Mouse (Mus musculus): Measurements from ENCODE around the gene Gpr33. TPM values are rescaled to one million over a fixed set of nuclear protein-coding genes. Genes with fewer than 3 reads are reported as not detected.

Gene Gpr33
- total RNA-seq (2021) = not detected in 2 replicates
- long read RNA-seq, experiment 1 = 0 reads
- long read RNA-seq, experiment 2 = 0 reads

- no peak for DNase-seq
Measured at GRCm38 (mm10) chr12:52027963-52028362, at the start of gene Gpr33. Gene Gpr33, minus strand, starts transcription at chr12:52028063.

DNA sequence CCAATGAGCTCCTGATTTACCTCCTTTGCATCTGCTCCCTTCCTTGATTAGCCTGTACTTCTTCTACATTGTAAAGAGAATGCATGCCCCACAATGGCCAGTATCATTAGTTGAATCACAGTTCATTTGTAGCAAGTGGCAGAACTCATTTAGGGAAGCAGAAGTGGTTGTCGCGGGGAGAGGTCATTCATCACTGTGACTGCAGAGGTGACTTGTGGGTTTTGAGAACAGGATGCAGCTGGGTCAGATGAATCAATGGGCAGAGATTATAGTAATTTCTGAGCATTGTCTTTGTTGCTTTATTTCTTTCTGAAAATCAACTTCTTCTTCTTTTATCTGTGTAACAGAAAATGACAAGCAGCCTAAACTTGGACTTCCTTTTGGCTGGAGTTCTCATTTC is 21.5 kb upstream of the Gpr33 start:
- no peak for DNase-seq

- no peak for DNase-seq
Measured at GRCm38 (mm10) chr12:52046371-52046770, 18.5 kb upstream of the Gpr33 start.

DNA sequence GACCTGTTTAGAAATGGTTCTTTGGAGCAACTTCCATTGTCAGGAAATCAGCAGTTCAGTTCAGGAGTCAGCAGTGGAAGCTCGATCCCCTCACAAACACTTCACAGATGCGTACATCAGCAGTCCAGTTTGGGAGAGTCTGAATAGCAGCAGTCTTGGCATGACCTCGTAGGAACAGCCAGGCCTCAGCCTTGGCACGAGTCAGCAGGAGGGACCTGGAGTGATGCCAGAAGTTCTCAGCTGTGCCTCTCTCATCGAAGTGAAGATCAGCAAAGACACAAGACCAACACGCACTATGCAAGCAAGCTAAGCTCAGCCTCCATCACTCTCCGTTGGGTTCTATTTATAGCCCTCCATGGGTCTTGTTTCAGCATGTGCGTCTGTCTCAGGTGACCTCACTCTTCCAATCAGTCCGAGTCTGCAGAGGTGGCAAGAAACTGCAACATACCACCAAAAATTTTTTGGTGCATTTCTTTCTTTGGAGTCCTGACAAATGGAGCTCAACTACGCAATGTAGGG is 15.0 kb upstream of the Gpr33 start:
- DNase-seq = peak; percentile 58

DNA sequence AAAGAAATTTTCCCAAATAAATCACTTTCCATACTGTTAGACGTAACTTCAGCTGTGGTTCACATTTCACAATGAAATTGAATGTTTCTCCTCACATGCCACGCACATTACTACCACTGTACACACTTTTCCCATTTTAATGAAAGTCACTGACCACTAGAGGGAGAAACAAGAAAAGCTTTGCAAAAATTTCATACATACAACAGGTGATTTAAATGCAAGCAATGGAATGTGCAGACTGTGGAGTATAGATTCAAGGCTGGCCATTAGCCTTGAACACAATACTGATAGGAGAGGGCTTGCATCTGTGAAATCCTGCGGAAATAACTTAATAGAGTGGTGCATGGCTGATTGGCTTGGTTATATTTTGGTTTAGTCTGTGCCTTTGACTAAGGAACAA is 10.5 kb upstream of the Gpr33 start:
- no peak for DNase-seq

DNA sequence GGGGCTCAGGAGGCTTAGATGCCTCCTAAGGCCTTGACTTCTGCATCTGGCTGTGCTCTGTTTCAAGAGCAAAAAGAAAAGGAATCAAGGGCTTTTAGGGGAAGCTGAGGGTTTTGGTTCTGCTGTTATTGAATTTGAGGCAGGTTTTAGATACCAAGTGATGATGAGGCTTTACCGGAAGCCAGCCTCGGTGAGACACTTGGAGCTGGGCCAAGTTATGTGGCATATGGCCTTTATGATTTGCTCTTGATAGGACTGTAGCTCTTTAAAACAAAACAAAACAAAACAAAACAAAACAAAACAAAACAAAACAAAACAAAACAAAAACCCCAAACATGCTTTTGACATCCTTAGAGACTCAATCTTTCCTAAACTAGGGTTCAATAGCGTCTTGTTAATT is 7.1 kb upstream of the Gpr33 start:
- DNase-seq = no peak

DNA sequence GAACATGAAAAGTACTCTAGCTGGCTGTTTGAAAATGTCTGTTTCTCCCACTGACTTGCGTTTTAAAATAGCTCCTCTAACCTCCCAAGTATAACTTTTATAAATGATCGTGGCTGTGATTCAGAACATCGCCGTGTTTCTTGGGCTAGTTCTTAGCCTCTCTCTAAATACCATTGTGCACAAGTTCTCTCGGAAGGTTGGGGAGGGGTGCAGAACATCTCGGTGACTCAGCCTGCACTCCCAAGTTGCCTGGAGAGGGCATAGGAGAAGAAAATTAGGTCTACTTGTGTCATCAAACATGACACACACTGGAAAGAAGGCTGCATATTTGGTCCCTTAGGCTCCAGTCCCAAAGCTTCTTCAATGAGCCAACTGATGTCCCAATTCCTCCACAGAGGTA is 4.4 kb upstream of the Gpr33 start:
- DNase-seq = no peak

GRCm38 (mm10) chr12:52014494-52015029 is 13.3 kb downstream of the Gpr33 start:
- DNase-seq = no peak

DNA sequence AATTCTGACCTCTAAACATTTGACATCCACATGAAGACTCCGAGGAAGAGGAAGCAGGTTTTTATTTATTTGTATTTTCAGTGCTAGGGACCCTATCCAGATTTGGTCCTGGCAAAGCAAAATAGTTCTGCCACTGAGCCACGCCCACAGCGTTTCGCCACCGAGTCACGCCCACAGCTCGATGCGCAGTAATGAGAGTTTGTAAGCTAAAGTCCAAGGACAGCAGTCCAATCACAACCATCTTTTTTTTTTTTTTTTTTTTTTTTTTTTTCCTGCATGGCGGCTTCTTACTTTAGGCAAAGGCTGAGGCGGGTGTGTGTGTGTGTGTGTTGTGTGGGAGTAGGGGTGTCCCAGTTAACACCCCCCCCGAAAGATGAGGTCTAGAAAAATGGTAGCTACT is 13.8 kb downstream of the Gpr33 start:
- DNase-seq = peak; percentile 34

GRCm38 (mm10) chr12:52013274-52013673 is 14.6 kb downstream of the Gpr33 start:
- DNase-seq = no peak

DNA sequence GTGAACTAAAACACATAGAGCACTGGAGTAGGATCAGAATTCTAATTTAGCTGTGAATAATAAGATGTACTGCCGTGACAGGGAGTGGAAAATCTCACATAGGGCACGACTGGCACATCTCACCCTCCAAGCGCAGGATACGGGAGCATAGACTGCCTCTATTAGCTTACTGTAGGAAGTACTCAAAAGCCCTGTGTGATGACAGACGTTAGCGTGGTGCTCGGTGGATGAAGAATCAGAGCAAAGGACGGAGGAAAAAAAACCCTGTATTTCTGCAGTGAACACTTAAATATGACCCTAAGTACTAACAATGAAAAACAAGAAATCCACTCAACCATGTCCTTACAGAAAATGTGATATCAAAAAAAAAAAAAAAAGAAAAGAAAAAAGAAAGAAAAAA is 15.7 kb downstream of the Gpr33 start:
- no peak for DNase-seq

DNA sequence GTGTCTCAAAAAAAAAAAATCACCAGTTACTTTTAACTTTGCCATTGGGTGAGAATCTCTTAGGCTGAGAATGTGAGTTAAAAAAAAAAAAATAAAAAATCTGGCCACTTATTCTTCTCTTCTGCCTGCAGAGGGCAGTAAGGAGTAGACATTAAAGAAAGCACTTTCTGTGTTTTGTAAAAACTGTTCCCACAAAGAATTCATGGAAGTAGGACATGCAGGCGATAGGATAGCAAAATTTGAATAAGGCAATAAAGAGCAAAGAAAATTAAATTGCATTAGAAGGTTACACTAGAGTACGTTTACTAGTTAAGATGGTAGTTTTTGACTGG is 17.3 kb downstream of the Gpr33 start:
- DNase-seq = no peak

DNA sequence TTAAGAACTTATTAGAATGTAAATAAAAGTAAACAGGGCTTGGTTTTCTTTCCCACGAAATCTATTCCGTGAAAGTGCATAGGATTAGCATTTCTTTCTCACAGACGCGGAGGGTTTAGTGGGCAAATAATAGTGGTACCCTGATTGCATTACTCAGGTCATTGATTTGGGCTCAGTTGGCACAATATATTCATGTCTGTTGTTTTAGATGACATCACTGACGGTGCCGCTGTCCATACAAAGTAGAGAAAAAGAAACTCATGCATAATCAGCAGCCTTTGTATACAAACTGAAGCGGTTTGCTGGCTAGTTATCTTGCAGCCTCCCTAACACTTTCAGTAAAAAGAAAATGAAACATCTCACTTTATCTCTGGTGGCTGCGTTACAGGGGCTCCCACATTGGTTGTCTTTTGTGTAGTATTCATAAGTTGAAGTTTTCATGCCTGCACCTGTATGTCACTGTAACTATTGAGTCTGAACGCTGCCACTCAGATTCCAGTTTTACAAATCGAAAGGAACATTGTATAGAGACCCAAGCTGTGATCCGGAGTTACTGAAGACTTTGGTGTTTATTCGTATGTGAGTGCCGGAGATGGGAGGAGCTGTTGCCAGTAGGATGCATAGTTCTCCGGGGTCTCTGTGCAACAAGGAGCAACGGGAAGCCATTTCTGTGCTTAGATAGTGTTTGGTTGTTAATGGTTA is 17.8 kb downstream of the Gpr33 start:
- DNase-seq = no peak

- DNase-seq = no peak
Measured at GRCm38 (mm10) chr12:52006633-52006994, 21.2 kb downstream of the Gpr33 start.

DNA sequence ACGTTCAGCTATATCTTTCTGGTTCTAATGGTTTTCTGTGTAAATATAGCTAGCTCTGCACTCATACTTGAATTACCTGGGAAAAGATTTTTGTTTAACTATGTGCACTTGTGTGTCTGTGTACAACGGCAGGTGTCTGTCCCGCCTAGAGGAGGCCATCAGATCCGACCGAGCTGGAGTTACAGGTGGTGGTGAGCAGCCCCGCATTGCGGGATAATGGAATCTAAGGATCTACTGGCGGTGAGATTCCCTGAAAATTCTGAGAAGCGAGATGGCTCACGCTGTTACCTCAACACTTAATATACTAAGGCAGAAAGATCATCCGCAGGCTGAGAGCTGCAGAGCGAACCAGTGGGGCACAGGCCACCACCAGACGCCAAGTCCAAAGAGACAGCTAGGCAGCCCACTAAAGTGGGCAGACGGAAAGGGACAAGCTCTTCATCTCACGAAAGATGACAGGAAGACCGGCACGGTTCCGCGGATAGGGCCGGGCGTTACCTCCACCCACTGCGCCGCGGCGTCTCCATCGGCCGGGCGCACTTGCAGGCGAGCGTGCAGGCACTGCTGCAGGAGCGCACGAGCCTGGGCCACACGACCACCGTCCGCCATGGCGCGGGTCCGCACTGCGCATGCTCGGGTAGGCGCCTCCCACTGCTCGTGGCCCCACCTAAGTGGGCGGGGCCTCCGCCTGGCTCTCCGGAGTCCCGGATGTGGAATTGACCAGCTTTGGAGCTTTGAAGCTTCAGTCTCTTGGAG is 21.8 kb downstream of the Gpr33 start, which contains the start of gene Dtd2:
Dtd2 (minus strand) TSS at position 625 of the 756 bp plus-strand sequence.
- peak; percentile 98 for DNase-seq

GRCm38 (mm10) chr12:52002746-52003145 is 25.1 kb downstream of the Gpr33 start:
- no peak for DNase-seq

DNA sequence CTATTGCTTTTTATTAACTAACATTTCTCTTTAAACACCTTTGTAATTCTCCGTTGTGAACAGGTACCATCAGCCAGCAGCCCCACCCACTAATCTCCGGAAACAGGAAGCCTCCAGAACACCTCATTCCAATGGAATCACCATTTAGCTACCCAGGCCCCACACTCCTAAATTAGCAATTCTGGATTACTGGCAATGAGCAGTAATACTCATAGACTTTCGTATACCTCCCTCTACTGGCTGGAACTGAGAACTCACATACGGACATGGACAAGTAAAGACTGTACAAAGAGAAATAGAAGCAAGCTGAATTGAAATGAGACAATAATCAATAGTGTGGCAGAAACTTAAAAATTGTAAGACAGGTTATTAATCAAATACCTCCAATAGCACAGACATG is 26.3 kb downstream of the Gpr33 start:
- DNase-seq = peak; percentile 73

GRCm38 (mm10) chr12:51998366-51998932 is 29.4 kb downstream of the Gpr33 start:
- DNase-seq = no peak

GRCm38 (mm10) chr12:51995738-51996536 is 31.9 kb downstream of the Gpr33 start:
- DNase-seq = no peak

GRCm38 (mm10) chr12:51990629-51991028 is 37.2 kb downstream of the Gpr33 start:
- no peak for DNase-seq

DNA sequence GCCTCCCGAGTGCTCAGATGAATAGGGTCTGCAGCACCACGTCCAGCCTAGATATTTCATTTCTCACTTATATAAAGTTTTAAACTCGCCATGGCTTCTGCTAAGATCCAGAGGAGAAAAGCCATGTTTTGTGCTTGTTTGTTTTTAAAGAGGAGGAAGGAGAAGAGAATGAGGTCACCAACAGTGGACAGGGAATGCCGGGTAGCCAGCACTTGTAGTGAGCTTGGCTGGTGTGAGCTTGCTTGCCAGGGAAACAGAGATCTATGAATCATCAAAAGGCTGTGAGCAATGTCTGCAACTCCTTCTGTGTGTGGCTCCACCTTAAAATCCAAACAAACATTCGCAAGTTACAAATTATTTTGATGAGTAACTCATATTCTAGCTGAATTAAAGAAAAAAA is 39.3 kb downstream of the Gpr33 start:
- peak; percentile 27 for DNase-seq

DNA sequence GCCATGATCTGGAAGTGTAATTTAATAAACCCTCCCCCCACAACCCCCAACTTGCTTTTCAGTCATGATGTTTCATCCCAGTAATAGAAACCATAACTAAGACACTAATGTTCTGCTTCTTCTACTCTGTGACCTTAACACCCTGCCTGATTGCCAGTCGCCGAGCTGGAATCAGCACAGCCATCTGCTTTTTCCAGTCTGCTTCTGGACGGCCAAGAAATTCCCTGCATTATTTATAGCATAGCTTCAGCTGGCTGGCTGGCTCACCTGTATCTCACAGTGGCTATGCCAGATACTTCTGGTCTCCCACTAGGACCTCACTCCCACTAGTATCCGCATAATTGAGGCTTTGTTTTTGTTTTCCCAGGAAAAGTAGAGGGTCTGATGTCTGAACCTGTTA is 42.0 kb downstream of the Gpr33 start:
- DNase-seq = no peak
